Mouse (Mus musculus) liver, adult 2 months (tissue): Measurements from ENCODE around the gene Dmkn. TPM values are rescaled to one million over a fixed set of nuclear protein-coding genes. Genes with fewer than 3 reads are reported as not detected.
"Not testable (repeated sequence)": the region's sequence is repeated elsewhere in the genome, so short reads cannot be mapped to it uniquely, and the experiment has no call there.

ENCODE experiments used
- DNase-seq: peaks from one replicate; pipeline ENCODE4 v3.0.0-alpha.2; 2011; ENCODE audit warnings: low read depth, low spot score; ENCODE audit errors: extremely low read depth
- H3K27ac ChIP-seq: fragments of 200-500 bp; replicated peaks from 2 replicates; pipeline ENCODE4 v1.5.1; 2012; ENCODE audit warnings: low read depth, mild to moderate bottlenecking, control low read depth, inconsistent platforms, low read length; ENCODE audit not compliant: insufficient read depth
- H3K27me3 ChIP-seq: fragments of 200-500 bp; 2 replicates; pipeline ENCODE4 v1.6.1; 2012; ENCODE audit warnings: mild to moderate bottlenecking, moderate library complexity, low read length, inconsistent platforms; ENCODE audit not compliant: control insufficient read depth, insufficient read depth
- H3K36me3 ChIP-seq: fragments of 200-500 bp; 2 replicates; pipeline ENCODE4 v1.6.1; 2012; ENCODE audit warnings: low read length, inconsistent platforms; ENCODE audit not compliant: control insufficient read depth, insufficient read depth
- H3K4me1 ChIP-seq: fragments of 200-500 bp; 2 replicates; pipeline ENCODE4 v1.6.1; 2011; ENCODE audit warnings: low read length; ENCODE audit not compliant: control insufficient read depth, insufficient read depth
- H3K4me3 ChIP-seq: fragments of 200-500 bp; 2 replicates; pipeline ENCODE4 v1.5.1; 2011; ENCODE audit warnings: low read depth, mild to moderate bottlenecking, control low read depth, low read length, moderate library complexity; ENCODE audit not compliant: insufficient read depth
- H3K79me2 ChIP-seq: fragments of 200-500 bp; 2 replicates; pipeline ENCODE4 v1.6.1; 2012; ENCODE audit warnings: inconsistent platforms, mild to moderate bottlenecking, low read length, moderate library complexity; ENCODE audit not compliant: control insufficient read depth, insufficient read depth
- H3K9ac ChIP-seq: fragments of 200-500 bp; 2 replicates; pipeline ENCODE4 v1.6.1; 2012; ENCODE audit warnings: low read depth, mild to moderate bottlenecking, control low read depth, inconsistent platforms, low read length
- CTCF ChIP-seq: fragments of 200-500 bp; IDR thresholded peaks from 2 replicates; pipeline ENCODE4 v1.5.1; 2011; ENCODE audit warnings: low read depth, low read length, control low read depth
- POLR2A ChIP-seq: fragments of 200-500 bp; IDR thresholded peaks from 2 replicates; pipeline ENCODE4 v1.6.1; 2011; ENCODE audit warnings: low read length, control low read depth; ENCODE audit not compliant: insufficient read depth; ENCODE audit errors: extremely low read depth
- WGBS: fragments of 180-500 bp; shearing (Covaris S2); methylation state at CpG from one replicate; pipeline ENCODE4 v1.1.7; 2018; 5-methylcytosine and 5-hydroxymethylcytosine counted together
- polyA plus RNA-seq: library from polyadenylated mRNA; depleted of rRNA; stranded (reverse); fragments of >200 nt; gene quantifications from 2 replicates; pipeline ENCODE4 v1.2.3, GENCODE M21; 2012
- total RNA-seq: library from RNA; depleted of rRNA; stranded (reverse); fragments of >200 nt; gene quantifications from 2 replicates; pipeline ENCODE4 v1.2.3, GENCODE M21; 2014

Dmkn gene
- total and polyA plus RNA-seq, 2 experiments = not detected

DNA sequence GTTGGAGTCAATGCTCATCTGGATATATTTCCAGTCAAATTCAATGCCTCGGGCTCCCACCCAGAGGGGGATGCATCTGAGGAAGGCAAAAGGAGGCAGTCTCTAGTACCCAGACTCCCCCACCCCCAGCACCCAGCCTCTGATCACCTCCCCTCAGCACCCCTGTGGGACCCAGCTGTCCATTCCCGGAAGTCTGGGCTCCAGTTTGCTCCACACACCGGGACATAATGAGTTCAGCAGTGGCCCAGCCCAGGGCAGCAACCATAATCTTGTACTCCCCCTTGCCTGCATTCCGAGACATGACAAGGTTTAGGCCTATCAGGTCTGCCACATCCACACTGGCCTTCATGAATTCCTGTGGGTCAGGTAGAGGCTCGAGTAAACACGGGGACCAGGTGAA, 35.3 kb upstream of the Dmkn start:
- TF ChIP-seq CTCF = no peak
- no peak for TF ChIP-seq POLR2A
- H3K27me3 ChIP-seq = no peaks in the 10 kb centered on the region
- WGBS = 39% methylated on average over 6 of the region's 6 CpGs
- H3K4me3 ChIP-seq = peak overlapping the region; percentile 75
- H3K79me2 ChIP-seq = no peaks in the 10 kb centered on the region; the same call in 1 of the 2 replicates
- H3K9ac ChIP-seq = peak overlapping the region; percentile 84
- H3K4me1 ChIP-seq = peaks cover 21% of the 10 kb centered on the region
- H3K27ac ChIP-seq = peak overlapping the region; percentile 79
- peaks cover 2% of the 10 kb centered on the region; the same call in 1 of the 2 replicates for H3K36me3 ChIP-seq
- DNase-seq = no peak

DNA sequence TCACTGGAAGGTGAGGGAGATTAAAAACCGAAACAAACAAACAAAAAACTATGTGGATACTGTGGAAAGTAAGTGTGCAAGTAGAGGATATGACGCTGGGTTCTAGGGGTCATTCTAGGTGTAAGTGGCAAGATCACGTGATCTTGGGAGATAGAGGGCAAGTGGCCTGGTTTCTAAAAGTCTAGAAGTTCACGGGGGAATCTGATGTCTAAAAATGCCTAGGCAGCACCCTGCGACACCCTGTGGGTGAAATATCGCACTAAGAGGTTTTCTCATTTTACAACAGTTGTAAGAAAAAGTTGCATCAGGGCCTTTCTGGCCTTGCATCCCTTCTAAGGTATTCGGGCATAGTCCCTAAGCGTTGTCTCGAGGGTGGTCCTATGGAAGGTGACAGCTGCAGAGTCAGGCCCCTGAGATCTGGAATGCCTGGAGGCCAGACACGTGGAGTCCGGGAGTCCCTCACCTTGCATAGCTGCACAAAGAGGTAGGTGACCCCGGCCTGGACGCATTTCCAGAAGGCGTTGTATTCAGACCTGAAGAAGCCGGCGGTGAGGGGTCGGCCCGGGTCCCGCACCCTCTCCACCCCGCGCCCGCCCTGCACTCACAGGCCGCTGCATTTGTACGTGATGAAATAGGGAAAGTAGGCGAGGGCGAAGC, 34.7 kb upstream of the Dmkn start:
- peak; percentile 74 for DNase-seq
- H3K27me3 ChIP-seq = no peaks in the 10 kb centered on the region
- H3K9ac ChIP-seq = peak overlapping the region; percentile 84
- 2% methylated on average over 26 of the region's 26 CpGs for WGBS
- H3K36me3 ChIP-seq = peaks cover 2% of the 10 kb centered on the region; the same call in 1 of the 2 replicates
- H3K4me3 ChIP-seq = peak overlapping the region; percentile 75
- H3K79me2 ChIP-seq = no peaks in the 10 kb centered on the region; the same call in 1 of the 2 replicates
- peaks cover 21% of the 10 kb centered on the region for H3K4me1 ChIP-seq
- peak overlapping the region; percentile 79 for H3K27ac ChIP-seq
- TF ChIP-seq POLR2A (no peak), CTCF (no peak)

DNA sequence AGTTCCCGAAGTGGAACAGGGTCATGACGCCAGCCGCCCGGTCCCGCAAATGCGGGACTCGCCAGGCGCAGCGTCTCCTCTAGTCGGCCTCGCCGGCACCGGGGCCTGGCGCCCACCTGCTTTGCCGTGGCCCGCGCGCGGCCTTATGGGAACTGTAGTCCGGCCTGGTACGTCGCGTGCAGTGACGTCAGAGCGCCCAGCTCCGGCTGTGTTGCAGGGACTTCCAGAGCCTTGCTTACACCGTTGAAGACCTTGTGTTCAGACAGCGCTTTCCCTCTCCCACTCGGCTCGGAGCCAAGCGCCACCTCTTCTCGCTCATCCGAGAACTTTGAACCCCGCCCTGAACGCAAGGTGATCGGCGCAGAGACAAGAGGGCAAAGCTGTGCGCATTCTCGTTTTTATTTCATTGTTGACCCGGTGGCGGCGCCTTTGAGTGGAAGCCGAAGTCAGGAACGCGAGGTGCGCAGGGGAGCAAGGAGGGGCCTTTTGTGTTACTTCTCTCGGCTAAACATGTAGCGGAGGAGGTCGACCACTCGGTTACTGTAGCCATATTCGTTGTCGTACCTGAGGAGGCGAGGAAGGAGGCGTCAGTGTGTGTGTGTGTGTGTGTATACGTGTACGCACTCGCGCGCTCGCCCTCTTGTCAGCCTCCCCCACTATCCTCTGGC, 34.0 kb upstream of the Dmkn start, which contains the start of gene Tmem147:
Tmem147 (minus strand) TSS at position 145 of the 668 bp plus-strand sequence.
- DNase-seq = peak; percentile 99
- Histone ChIP-seq H3K27ac (peak within 1 kb of the TSS; percentile 86), H3K4me1 (peaks cover 21% of the 10 kb centered on the region), H3K79me2 (no peaks in the 10 kb centered on the region; the same call in 1 of the 2 replicates), H3K9ac (peak within 1 kb of the TSS; percentile 89), H3K36me3 (peaks cover 3% of the 10 kb centered on the region; the same call in 1 of the 2 replicates), H3K4me3 (peak within 1 kb of the TSS; percentile 75), H3K27me3 (no peaks in the 10 kb centered on the region)
- under 1% methylated on average over 60 of the region's 60 CpGs for WGBS
- TF ChIP-seq CTCF (no peak; the same call in 1 of the 2 replicates), POLR2A (0 out of 2 replicates have a peak, but pooled peaks have one; percentile 53)

DNA sequence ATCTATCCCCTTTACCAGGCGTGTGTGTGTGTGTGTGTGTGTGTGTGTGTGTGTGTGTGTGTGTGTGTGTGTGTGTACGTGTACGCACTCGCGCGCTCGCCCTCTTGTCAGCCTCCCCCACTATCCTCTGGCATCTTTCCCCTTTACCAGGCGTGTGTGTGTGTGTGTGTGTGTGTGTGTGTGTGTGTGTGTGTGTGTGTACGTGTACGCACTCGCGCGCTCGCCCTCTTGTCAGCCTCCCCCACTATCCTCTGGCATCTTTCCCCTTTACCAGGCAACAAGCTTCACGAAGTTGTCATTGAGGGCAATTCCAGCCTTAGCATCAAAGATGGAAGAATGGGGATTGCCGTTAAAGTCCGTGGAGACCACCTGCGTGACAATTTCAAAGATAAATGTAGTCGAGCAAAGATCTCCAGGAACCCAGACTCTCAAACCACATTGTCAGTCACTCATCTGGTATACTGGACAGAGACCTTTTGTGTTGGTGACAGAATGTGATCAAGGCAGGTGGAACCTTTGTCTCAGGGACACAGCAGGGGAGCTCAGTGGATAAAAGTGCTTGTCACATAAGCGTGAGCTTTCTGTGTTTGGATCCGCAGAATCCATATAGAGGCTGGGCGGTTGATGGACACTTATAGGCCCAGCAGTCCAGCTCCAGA, 33.4 kb upstream of the Dmkn start:
- Histone ChIP-seq H3K4me3 (peak overlapping the region; percentile 75), H3K27ac (peak overlapping the region; percentile 86), H3K9ac (peak overlapping the region; percentile 89), H3K4me1 (peaks cover 21% of the 10 kb centered on the region)
- not testable (repeated sequence) for H3K36me3 ChIP-seq, H3K27me3 ChIP-seq, DNase-seq, H3K79me2 ChIP-seq
- 18% methylated on average over 13 of the region's 22 CpGs for WGBS

DNA sequence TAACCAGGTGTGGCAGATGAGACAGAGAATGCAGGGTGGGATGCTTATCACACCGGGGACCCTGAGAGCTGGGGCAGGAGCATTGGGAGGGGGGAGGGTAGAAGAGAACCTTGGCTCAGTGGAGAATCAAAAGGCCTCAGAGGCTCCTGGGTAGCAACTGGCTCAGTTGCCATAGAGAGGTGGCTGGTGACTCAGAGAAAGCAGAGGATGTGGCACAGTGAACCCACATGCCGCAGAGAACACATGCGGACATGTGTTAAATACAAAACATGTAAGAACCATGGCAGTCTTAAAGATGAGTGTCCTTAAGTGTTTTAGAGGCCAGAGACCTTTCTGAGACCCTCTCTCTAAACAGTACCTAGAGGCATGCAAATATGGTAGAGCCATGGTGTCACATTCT, 27.3 kb upstream of the Dmkn start:
- no peak overlapping the region for H3K9ac ChIP-seq
- H3K27me3 ChIP-seq = no peaks in the 10 kb centered on the region
- H3K27ac ChIP-seq = no peak overlapping the region
- no peaks in the 10 kb centered on the region for H3K79me2 ChIP-seq
- no peak overlapping the region for H3K4me3 ChIP-seq
- peaks cover 7% of the 10 kb centered on the region; the same call in 1 of the 2 replicates for H3K4me1 ChIP-seq
- TF ChIP-seq CTCF (no peak), POLR2A (no peak)
- WGBS = 88% methylated on average over 3 of the region's 3 CpGs
- H3K36me3 ChIP-seq = peaks cover 13% of the 10 kb centered on the region
- DNase-seq = no peak

DNA sequence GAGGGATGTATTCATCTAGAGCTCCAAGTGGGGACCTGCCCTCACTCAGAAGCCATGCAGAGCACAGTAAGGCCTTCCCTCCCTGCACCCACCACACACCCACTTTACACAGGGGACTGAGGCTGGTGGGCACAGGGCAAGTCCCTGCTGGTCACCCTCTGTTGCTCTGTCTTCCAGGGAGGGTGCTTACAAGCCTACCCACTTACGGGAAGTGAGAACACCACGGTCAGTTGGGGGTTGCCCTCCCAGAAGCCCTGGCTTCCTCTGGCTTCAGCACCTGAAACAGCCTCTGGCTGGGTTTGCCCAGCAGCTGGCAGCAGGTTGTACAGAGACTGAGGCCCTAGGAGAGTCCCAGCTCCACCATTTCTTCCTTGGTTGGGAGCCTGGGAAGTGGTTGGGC, 21.0 kb upstream of the Dmkn start:
- H3K9ac ChIP-seq, H3K36me3 ChIP-seq, DNase-seq, H3K27ac ChIP-seq, H3K79me2 ChIP-seq, H3K4me3 ChIP-seq, H3K4me1 ChIP-seq, H3K27me3 ChIP-seq: not testable (repeated sequence)
- WGBS = 80% methylated on average over 2 of the region's 2 CpGs

DNA sequence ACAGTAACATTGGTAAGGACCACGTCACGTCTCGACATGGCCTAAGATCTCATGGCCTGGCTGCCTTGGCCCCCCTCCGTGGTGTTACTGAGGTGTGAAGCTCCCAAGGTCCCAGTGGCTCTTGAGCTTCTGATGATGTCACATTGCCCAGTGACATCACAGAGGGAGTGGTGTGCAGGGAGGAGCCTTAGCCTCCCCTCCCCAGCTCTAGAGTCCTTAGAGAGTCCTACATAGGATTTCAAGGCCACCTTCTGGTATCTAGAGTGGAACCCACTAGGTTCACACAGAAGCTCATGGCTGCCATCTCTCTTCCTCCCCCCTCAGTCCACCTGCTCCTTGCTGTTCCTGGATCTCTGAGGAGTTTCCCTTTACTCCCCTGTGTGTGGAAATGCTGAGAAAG, 19.9 kb upstream of the Dmkn start, which contains the start of gene Gapdhs:
Gapdhs (minus strand) TSS at position 65 of the 400 bp plus-strand sequence.
- not testable (repeated sequence) for H3K36me3 ChIP-seq, DNase-seq, H3K79me2 ChIP-seq, H3K4me3 ChIP-seq, H3K27ac ChIP-seq, H3K9ac ChIP-seq, H3K4me1 ChIP-seq, H3K27me3 ChIP-seq
- 95% methylated on average over 4 of the region's 4 CpGs for WGBS
